Mouse (Mus musculus): ENCODE data around the gene Ftsj1. TPM values are rescaled to one million over a fixed set of nuclear protein-coding genes. Genes with fewer than 3 reads are reported as not detected.

Gene Ftsj1
- 24.7 TPM for polyA plus RNA-seq (2017; shearing (Covaris generic))

GRCm38 (mm10) chrX:8252334-8253285 lies at the start of gene Ftsj1:
Gene Ftsj1, minus strand, starts transcription at chrX:8252406.

GRCm38 (mm10) chrX:8271083-8271820 lies 19.0 kb upstream of the Ftsj1 start, which contains the start of gene Slc38a5:
Gene Slc38a5, plus strand, starts transcription at chrX:8271133.

GRCm38 (mm10) chrX:8206015-8206693 lies 46.1 kb downstream of the Ftsj1 start, which contains the start of gene Porcn:
Gene Porcn, minus strand, starts transcription at chrX:8206525.

GRCm38 (mm10) chrX:8193419-8193723 lies 58.8 kb downstream of the Ftsj1 start, which contains the start of gene Ebp:
Gene Ebp, minus strand, starts transcription at chrX:8193512.

Other genes starting within 250 kb of the Ftsj1 start
- gene Glod5, start 233.9 kb downstream of the Ftsj1 start, polyA plus RNA-seq (2017; shearing (Covaris generic)) = not detected
- gene Suv39h1, start 177.6 kb downstream of the Ftsj1 start, polyA plus RNA-seq (2017; shearing (Covaris generic)) = 27.3 TPM
- 92.8 TPM for gene Was, start 161.9 kb downstream of the Ftsj1 start, polyA plus RNA-seq (2017; shearing (Covaris generic))
- gene Wdr13, start 119.5 kb downstream of the Ftsj1 start, polyA plus RNA-seq (2017; shearing (Covaris generic)) = 33.2 TPM
- 443 TPM for gene Rbm3, start 106.5 kb downstream of the Ftsj1 start, polyA plus RNA-seq (2017; shearing (Covaris generic))
- 15.6 TPM for gene Tbc1d25, start 76.2 kb downstream of the Ftsj1 start, polyA plus RNA-seq (2017; shearing (Covaris generic))
- 187 TPM for gene Ebp, start 58.9 kb downstream of the Ftsj1 start, polyA plus RNA-seq (2017; shearing (Covaris generic))
- not detected for gene Porcn, start 45.9 kb downstream of the Ftsj1 start, polyA plus RNA-seq (2017; shearing (Covaris generic))
- 0.64 TPM for gene Slc38a5, start 18.7 kb upstream of the Ftsj1 start, polyA plus RNA-seq (2017; shearing (Covaris generic))
- not detected for gene Ssxb10, start 75.0 kb upstream of the Ftsj1 start, polyA plus RNA-seq (2017; shearing (Covaris generic))
- not detected for gene Ssxb9, start 114.6 kb upstream of the Ftsj1 start, polyA plus RNA-seq (2017; shearing (Covaris generic))
- not detected for gene Ssxb1, start 160.9 kb upstream of the Ftsj1 start, polyA plus RNA-seq (2017; shearing (Covaris generic))
- gene Ssxb2, start 209.3 kb upstream of the Ftsj1 start, polyA plus RNA-seq (2017; shearing (Covaris generic)) = not detected